Mouse (Mus musculus): ENCODE results near the gene Dach1.

The Dach1 gene

GRCm38 (mm10) chr14:98141758-98142157, 27.8 kb downstream of the Dach1 start:
- H3K36me3 ChIP-seq (ENCODE audit: control insufficient read depth, insufficient read depth, low read length, poor library complexity, severe bottlenecking), result no peaks in the 10 kb centered on the region
- no peak for DNase-seq (ENCODE audit: low read depth, low spot score)
- no peaks in the 10 kb centered on the region for H3K27me3 ChIP-seq (ENCODE audit: control insufficient read depth, insufficient read depth, low read length, poor library complexity, severe bottlenecking)

- no peak for DNase-seq (ENCODE audit: low read depth, low spot score)
- no peaks in the 10 kb centered on the region for H3K36me3 ChIP-seq (ENCODE audit: control insufficient read depth, insufficient read depth, low read length, poor library complexity, severe bottlenecking)
- no peaks in the 10 kb centered on the region for H3K27me3 ChIP-seq (ENCODE audit: control insufficient read depth, insufficient read depth, low read length, poor library complexity, severe bottlenecking)
Observed at GRCm38 (mm10) chr14:98138873-98139665, 30.5 kb downstream of the Dach1 start.

DNA sequence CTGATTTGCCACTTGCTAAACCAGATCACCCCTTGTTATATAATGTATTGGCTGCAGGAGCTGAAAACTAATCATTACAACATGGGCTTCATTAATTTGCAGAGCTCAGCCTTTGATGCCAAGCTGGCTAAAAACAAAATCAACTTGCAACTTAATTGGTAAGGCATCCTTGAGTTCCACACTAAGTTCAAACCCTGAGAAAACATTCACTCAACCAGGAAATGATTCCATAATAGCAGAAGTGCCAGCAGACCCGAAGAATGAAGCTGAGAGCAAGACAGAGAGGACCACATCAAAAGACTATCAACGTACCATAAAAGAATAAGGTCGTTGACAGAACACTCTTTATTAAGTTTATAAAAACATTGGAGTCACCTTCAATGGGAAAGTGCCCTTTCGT, 35.0 kb downstream of the Dach1 start:
- H3K27me3 ChIP-seq (ENCODE audit: control insufficient read depth, insufficient read depth, low read length, poor library complexity, severe bottlenecking), result no peaks in the 10 kb centered on the region
- no peaks in the 10 kb centered on the region for H3K36me3 ChIP-seq (ENCODE audit: control insufficient read depth, insufficient read depth, low read length, poor library complexity, severe bottlenecking)
- no peak for DNase-seq (ENCODE audit: low read depth, low spot score)

DNA sequence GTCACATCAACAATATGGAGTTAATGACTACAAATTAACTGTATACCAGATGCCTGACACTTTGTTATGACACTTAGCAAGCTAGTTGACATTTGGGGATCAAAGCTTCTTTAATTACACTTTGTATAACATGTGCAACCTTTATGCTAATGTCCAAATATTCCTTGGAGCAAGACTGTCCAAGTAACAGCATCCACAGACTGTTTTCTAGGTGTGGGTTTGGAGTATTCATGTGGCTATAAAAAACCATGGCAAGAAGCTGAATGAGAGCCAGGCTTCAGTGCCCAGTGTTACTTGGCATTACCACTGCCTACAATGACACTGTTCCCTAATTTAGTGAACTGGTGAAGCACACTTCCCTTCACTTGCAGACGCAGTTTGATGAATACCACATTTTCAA, 46.5 kb downstream of the Dach1 start:
- Histone ChIP-seq H3K36me3 (ENCODE audit: control insufficient read depth, insufficient read depth, low read length, poor library complexity, severe bottlenecking) (no peaks in the 10 kb centered on the region), H3K27me3 (ENCODE audit: control insufficient read depth, insufficient read depth, low read length, poor library complexity, severe bottlenecking) (no peaks in the 10 kb centered on the region)
- no peak for DNase-seq (ENCODE audit: low read depth, low spot score)

DNA sequence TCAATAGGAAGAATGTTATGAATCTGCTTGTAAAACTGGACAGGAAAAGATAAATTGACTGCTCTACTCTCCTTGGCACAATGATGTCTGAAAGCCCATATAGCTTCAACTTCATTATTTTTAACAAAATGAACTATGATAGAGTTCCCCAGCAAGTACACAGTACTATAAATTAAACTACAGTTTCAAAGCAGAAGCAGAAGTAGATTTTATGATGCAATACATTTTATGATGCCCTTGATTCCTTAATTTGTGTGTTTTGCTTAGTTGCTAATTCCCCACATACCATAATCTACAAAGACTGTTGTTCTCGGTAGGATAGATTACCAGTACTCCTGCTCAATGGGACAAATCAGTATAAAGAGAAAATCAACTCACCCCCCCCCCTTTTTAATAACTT, 52.9 kb downstream of the Dach1 start:
- Histone ChIP-seq H3K27me3 (ENCODE audit: control insufficient read depth, insufficient read depth, low read length, poor library complexity, severe bottlenecking) (no peaks in the 10 kb centered on the region), H3K36me3 (ENCODE audit: control insufficient read depth, insufficient read depth, low read length, poor library complexity, severe bottlenecking) (no peaks in the 10 kb centered on the region)
- no peak for DNase-seq (ENCODE audit: low read depth, low spot score)

GRCm38 (mm10) chr14:98113106-98113505, 56.5 kb downstream of the Dach1 start:
- no peaks in the 10 kb centered on the region for H3K27me3 ChIP-seq (ENCODE audit: control insufficient read depth, insufficient read depth, low read length, poor library complexity, severe bottlenecking)
- no peak for DNase-seq (ENCODE audit: low read depth, low spot score)
- H3K36me3 ChIP-seq (ENCODE audit: control insufficient read depth, insufficient read depth, low read length, poor library complexity, severe bottlenecking), result no peaks in the 10 kb centered on the region

GRCm38 (mm10) chr14:98109929-98110328, 59.6 kb downstream of the Dach1 start:
- no peak for DNase-seq (ENCODE audit: low read depth, low spot score)
- no peaks in the 10 kb centered on the region for H3K36me3 ChIP-seq (ENCODE audit: control insufficient read depth, insufficient read depth, low read length, poor library complexity, severe bottlenecking)
- no peaks in the 10 kb centered on the region for H3K27me3 ChIP-seq (ENCODE audit: control insufficient read depth, insufficient read depth, low read length, poor library complexity, severe bottlenecking)

- H3K27me3 ChIP-seq (ENCODE audit: control insufficient read depth, insufficient read depth, low read length, poor library complexity, severe bottlenecking), result no peaks in the 10 kb centered on the region
- no peaks in the 10 kb centered on the region for H3K36me3 ChIP-seq (ENCODE audit: control insufficient read depth, insufficient read depth, low read length, poor library complexity, severe bottlenecking)
- no peak for DNase-seq (ENCODE audit: low read depth, low spot score)
Observed at GRCm38 (mm10) chr14:98108764-98109163, 60.8 kb downstream of the Dach1 start.

DNA sequence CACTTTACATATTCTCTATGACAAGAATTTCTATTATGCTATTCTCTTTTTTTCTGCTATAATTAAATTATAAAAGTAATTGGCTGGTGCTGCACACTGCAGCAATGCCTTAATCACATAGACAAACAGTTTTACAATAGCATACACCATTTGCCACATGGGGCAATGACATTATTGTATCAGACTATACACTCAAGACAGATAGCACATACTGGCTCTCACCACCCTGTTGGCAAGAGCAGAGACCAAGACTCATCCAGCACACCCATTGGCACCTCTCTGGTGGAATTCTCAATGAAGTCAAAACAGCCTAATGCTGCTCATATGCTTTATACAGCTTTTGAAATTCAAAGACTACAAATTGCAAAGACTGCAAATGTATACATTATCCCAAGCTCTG, 63.4 kb downstream of the Dach1 start:
- no peak for DNase-seq (ENCODE audit: low read depth, low spot score)
- Histone ChIP-seq H3K27me3 (ENCODE audit: control insufficient read depth, insufficient read depth, low read length, poor library complexity, severe bottlenecking) (no peaks in the 10 kb centered on the region), H3K36me3 (ENCODE audit: control insufficient read depth, insufficient read depth, low read length, poor library complexity, severe bottlenecking) (no peaks in the 10 kb centered on the region)

GRCm38 (mm10) chr14:98104314-98104955, 65.1 kb downstream of the Dach1 start:
- no peaks in the 10 kb centered on the region for H3K27me3 ChIP-seq (ENCODE audit: control insufficient read depth, insufficient read depth, low read length, poor library complexity, severe bottlenecking)
- DNase-seq (ENCODE audit: low read depth, low spot score), result no peak
- H3K36me3 ChIP-seq (ENCODE audit: control insufficient read depth, insufficient read depth, low read length, poor library complexity, severe bottlenecking), result no peaks in the 10 kb centered on the region

DNA sequence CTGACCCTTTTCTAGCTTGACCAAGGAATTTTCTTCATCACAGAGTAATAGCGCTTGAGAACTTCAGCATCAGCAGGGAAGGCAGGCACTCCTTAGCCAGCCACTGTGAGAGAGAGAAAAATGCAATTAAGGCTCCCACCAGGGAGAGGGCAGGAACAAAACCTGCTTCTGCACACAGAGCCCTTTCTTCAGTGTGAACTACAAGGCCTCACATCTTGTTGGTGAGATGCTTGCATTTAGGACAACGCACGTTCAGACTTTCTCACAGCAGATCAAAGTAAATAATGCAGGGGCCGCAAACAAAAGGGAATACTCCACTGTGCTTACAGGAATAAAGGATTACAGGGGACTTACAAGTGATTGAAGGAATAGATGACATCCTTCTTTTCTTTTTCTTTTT, 74.3 kb downstream of the Dach1 start:
- Histone ChIP-seq H3K27me3 (ENCODE audit: control insufficient read depth, insufficient read depth, low read length, poor library complexity, severe bottlenecking) (no peaks in the 10 kb centered on the region), H3K36me3 (ENCODE audit: control insufficient read depth, insufficient read depth, low read length, poor library complexity, severe bottlenecking) (no peaks in the 10 kb centered on the region)
- no peak for DNase-seq (ENCODE audit: low read depth, low spot score)

GRCm38 (mm10) chr14:98089246-98089645, 80.3 kb downstream of the Dach1 start:
- Histone ChIP-seq H3K36me3 (ENCODE audit: control insufficient read depth, insufficient read depth, low read length, poor library complexity, severe bottlenecking) (no peaks in the 10 kb centered on the region), H3K27me3 (ENCODE audit: control insufficient read depth, insufficient read depth, low read length, poor library complexity, severe bottlenecking) (no peaks in the 10 kb centered on the region)
- DNase-seq (ENCODE audit: low read depth, low spot score), result no peak

GRCm38 (mm10) chr14:98087355-98087754, 82.2 kb downstream of the Dach1 start:
- DNase-seq (ENCODE audit: low read depth, low spot score), result no peak
- no peaks in the 10 kb centered on the region for H3K36me3 ChIP-seq (ENCODE audit: control insufficient read depth, insufficient read depth, low read length, poor library complexity, severe bottlenecking)
- no peaks in the 10 kb centered on the region for H3K27me3 ChIP-seq (ENCODE audit: control insufficient read depth, insufficient read depth, low read length, poor library complexity, severe bottlenecking)

DNA sequence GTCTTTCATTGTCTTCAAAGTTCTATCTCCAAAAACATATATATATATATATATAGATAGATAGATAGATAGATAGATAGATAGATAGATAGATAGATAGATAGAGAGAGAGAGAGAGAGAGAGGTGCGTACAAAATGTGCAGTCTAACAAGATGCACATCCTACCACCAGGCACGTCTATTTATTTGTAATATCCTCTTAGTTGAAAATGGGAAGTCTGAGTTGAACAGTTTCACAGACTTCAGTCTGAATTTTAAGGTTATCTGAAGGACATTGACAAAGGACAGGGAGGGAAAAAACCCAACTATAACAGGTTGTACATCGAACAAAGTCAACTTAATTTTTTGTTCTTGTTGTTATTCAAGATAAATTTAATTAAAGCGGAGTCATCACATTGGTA, 82.8 kb downstream of the Dach1 start:
- DNase-seq (ENCODE audit: low read depth, low spot score), result no peak
- Histone ChIP-seq H3K27me3 (ENCODE audit: control insufficient read depth, insufficient read depth, low read length, poor library complexity, severe bottlenecking) (no peaks in the 10 kb centered on the region), H3K36me3 (ENCODE audit: control insufficient read depth, insufficient read depth, low read length, poor library complexity, severe bottlenecking) (no peaks in the 10 kb centered on the region)

GRCm38 (mm10) chr14:98085141-98085540, 84.4 kb downstream of the Dach1 start:
- H3K36me3 ChIP-seq (ENCODE audit: control insufficient read depth, insufficient read depth, low read length, poor library complexity, severe bottlenecking), result no peaks in the 10 kb centered on the region
- DNase-seq (ENCODE audit: low read depth, low spot score), result no peak
- H3K27me3 ChIP-seq (ENCODE audit: control insufficient read depth, insufficient read depth, low read length, poor library complexity, severe bottlenecking), result no peaks in the 10 kb centered on the region

Data from splenic B cell, adult 2 months (primary cell).